Mouse (Mus musculus) embryonic facial prominence, embryonic 13.5 days (tissue): ENCODE results near the gene Foxn2. TPM values are rescaled to one million over a fixed set of nuclear protein-coding genes. Genes with fewer than 3 reads are reported as not detected.
"Not testable (repeated sequence)": the region's sequence is repeated elsewhere in the genome, so short reads cannot be mapped to it uniquely, and the experiment has no call there.

Experiments used
- ATAC-seq: fragments of 200-750 bp; cut with Nextera tagmentation; 2 replicates; pipeline ENCODE4 v1.8.0; 2017; ENCODE audit warnings: low read depth; ENCODE audit not compliant: insufficient number of reproducible peaks, insufficient read depth, low FRiP score, low TSS enrichment
- H3K27ac ChIP-seq: fragments of 300-500 bp; sonication (generic); 2 replicates; pipeline ENCODE4 v1.5.1; 2015; ENCODE audit warnings: moderate library complexity, mild to moderate bottlenecking, inconsistent platforms
- H3K27me3 ChIP-seq: fragments of 300-500 bp; sonication (generic); 2 replicates; pipeline ENCODE4 v1.6.1; 2015; ENCODE audit warnings: mild to moderate bottlenecking, inconsistent platforms
- H3K36me3 ChIP-seq: fragments of 300-500 bp; sonication (generic); 2 replicates; pipeline ENCODE4 v1.6.1; 2015; ENCODE audit warnings: mild to moderate bottlenecking, inconsistent platforms
- H3K4me1 ChIP-seq: fragments of 300-500 bp; sonication (generic); 2 replicates; pipeline ENCODE4 v1.6.1; 2015; ENCODE audit warnings: inconsistent platforms
- H3K4me2 ChIP-seq: fragments of 300-500 bp; sonication (generic); 2 replicates; pipeline ENCODE4 v1.6.1; 2015; ENCODE audit warnings: moderate library complexity, mild to moderate bottlenecking, inconsistent platforms
- H3K4me3 ChIP-seq: fragments of 300-500 bp; sonication (generic); 2 replicates; pipeline ENCODE4 v1.5.1; 2015; ENCODE audit warnings: mild to moderate bottlenecking, inconsistent platforms
- H3K9ac ChIP-seq: fragments of 300-500 bp; sonication (generic); 2 replicates; pipeline ENCODE4 v1.6.1; 2015; ENCODE audit warnings: mild to moderate bottlenecking, inconsistent platforms
- H3K9me3 ChIP-seq: fragments of 300-500 bp; sonication (generic); 2 replicates; pipeline ENCODE4 v1.6.1; 2016; ENCODE audit warnings: inconsistent platforms
- WGBS: fragments of 180-500 bp; shearing (Covaris S2); methylation state at CpG from one replicate; pipeline ENCODE4 v1.1.7; 2015; ENCODE audit warnings: mixed read lengths; 5-methylcytosine and 5-hydroxymethylcytosine counted together
- polyA plus RNA-seq: library from polyadenylated mRNA; unstranded; fragments of >200 nt; fragmentation: Nextera tagmentation; extraction: Ambion mirVana; gene quantifications from 2 replicates; pipeline ENCODE4 v1.2.1, GENCODE M21; 2015

Gene Foxn2
- polyA plus RNA-seq, 1 experiment from 2014 or later, result 15.4 TPM

DNA sequence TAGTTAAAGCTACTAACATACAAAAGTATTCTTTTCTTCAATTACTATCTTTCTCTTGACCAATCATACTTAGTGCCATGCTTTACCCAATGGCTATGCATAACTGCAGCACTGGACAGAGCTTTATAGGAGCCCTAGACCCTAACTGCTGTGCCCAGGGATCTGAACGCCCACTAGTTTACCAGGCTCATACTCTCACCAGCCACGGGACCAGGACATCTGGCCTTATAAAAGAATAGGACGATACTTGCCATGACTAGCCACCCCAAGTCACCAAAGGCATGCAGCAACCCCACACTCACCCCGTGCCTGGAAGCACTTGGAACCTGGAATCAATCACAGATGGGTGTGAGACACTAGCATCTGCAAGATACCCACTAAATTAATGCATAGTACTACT lies 20.1 kb upstream of the Foxn2 start:
- Histone ChIP-seq H3K36me3 (no peaks in the 10 kb centered on the region), H3K9me3 (no peaks in the 10 kb centered on the region), H3K4me2 (no peak overlapping the region), H3K4me3 (no peak overlapping the region), H3K4me1 (no peaks in the 10 kb centered on the region), H3K9ac (no peak overlapping the region), H3K27me3 (no peaks in the 10 kb centered on the region), H3K27ac (no peak overlapping the region)
- ATAC-seq, result no peak
- 68% methylated on average over 4 of the region's 4 CpGs for WGBS

DNA sequence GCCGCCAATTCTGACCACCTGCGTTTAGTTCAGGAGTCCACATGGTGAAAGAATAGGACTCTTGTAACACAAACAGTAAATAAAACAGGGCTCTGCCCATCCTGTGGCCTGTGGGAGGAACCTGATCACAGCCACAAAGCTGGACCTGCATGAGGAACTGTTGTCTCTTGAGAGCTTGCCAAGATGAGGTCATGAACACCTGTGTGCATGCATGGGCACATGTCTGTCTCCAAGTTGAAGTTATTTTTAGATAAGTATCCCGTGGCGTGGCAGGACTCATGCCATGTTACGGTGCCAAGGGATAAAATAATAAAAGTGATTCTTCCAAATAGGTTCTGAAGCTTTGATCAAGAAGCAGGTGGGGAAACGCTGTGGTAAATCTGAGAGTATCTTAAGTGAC lies 19.3 kb upstream of the Foxn2 start:
- no peak for ATAC-seq
- WGBS, result 87% methylated on average over 6 of the region's 6 CpGs

DNA sequence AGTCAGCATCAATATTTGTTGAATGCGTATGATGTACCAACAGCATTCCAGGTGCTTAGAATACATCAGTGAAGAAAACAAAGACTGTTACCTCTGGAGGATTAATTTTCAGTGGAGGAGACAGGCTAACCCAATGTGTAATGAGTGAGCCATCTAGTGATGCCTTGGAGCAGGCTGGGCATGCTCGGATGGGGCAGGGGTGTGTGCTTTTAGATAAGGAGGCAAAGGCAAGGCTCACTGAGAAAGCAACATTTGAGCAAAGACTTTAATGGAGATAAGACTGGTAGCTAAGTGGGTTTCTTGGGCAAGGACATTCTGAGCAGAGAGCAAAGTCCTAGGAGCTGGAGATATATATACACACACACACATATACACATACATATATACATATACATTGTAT lies 9.8 kb upstream of the Foxn2 start:
- WGBS, result 87% methylated on average over 2 of the region's 2 CpGs
- Histone ChIP-seq H3K36me3 (no peaks in the 10 kb centered on the region), H3K27ac (no peak overlapping the region), H3K4me2 (no peak overlapping the region), H3K27me3 (no peaks in the 10 kb centered on the region), H3K9me3 (no peaks in the 10 kb centered on the region), H3K4me3 (no peak overlapping the region), H3K9ac (no peak overlapping the region), H3K4me1 (no peaks in the 10 kb centered on the region)
- ATAC-seq, result no peak

More for the DNA sequence above, 19.3 kb upstream of the Foxn2 start:
- Histone ChIP-seq H3K4me2 (no peak overlapping the region), H3K9ac (no peak overlapping the region), H3K27me3 (no peaks in the 10 kb centered on the region), H3K4me3 (no peak overlapping the region), H3K4me1 (no peaks in the 10 kb centered on the region), H3K27ac (no peak overlapping the region), H3K36me3 (no peaks in the 10 kb centered on the region), H3K9me3 (no peaks in the 10 kb centered on the region)

DNA sequence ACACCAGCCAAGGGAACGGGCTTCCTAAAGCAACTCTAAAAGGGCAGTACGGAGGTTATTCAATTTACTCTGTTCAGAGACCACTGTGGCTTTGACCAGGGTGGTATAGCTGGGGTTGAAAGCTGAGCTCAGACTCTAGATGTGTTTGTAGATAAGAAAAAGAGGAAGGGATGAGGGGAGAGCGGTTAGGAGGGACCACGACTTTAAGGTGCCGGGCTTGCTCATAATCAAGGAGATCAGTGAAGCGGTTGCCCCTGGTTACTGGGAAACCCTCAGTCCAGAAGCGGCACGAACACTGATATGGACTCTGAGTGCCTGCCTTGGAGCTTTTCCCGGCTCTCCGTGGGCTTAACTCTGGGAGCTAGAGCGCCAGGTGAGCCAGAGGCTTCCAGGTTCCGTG lies 9.0 kb upstream of the Foxn2 start:
- Histone ChIP-seq H3K4me3 (no peak overlapping the region), H3K27ac (no peak overlapping the region), H3K4me2 (no peak overlapping the region), H3K9me3 (no peaks in the 10 kb centered on the region), H3K36me3 (no peaks in the 10 kb centered on the region), H3K9ac (no peak overlapping the region), H3K4me1 (no peaks in the 10 kb centered on the region), H3K27me3 (no peaks in the 10 kb centered on the region)
- ATAC-seq, result no peak
- 71% methylated on average over 12 of the region's 12 CpGs for WGBS

DNA sequence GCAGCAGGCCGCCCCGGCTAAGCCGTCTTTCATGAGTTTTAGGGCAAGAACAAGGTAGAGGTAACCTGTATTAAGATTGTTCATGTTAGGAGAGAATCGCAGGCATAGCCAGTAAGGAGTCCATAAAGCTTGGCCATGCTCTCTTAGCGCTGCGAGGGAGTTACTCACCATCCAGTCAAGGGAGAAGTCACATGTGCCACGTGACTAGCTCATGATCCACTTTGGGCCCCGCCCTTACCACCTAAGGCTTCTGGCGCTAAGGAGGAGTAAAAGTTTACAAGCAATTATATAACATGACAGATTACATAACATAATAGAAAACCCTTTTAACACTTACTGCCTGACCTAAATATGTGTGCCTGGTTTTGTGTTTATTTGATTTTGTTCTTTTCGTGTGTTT lies 8.5 kb upstream of the Foxn2 start:
- H3K4me2 ChIP-seq, result no peak overlapping the region
- no peaks in the 10 kb centered on the region for H3K36me3 ChIP-seq
- no peaks in the 10 kb centered on the region for H3K4me1 ChIP-seq
- H3K27me3 ChIP-seq, result no peaks in the 10 kb centered on the region
- H3K9ac ChIP-seq, result no peak overlapping the region
- H3K9me3 ChIP-seq, result no peaks in the 10 kb centered on the region
- 85% methylated on average over 10 of the region's 10 CpGs for WGBS
- no peak for ATAC-seq
- no peak overlapping the region for H3K4me3 ChIP-seq
- H3K27ac ChIP-seq, result no peak overlapping the region

DNA sequence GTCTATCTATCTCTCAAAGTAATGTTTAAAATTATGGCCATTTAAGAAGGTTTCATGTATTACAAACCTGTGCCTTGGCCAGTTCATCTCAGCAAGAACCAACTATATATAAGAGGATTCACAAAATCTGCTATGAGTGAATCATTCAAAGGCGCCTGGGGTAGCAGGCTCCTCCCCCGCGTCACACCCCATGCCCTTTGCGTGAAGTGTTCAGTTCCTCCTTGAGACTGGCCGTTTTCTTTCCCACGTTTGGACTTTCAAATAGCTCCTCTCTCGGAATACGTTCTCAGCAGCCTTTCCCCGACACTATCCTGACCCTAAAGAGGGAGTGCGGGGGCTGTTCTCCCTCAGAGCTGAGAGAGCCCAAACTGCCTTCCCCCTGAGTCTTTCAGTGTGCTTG lies 5.2 kb upstream of the Foxn2 start:
- Histone ChIP-seq H3K4me2 (no peak overlapping the region), H3K9ac (no peak overlapping the region), H3K4me3 (no peak overlapping the region), H3K4me1 (0 out of 2 replicates have a peak, but pooled peaks cover 3% of the 10 kb centered on the region), H3K9me3 (no peaks in the 10 kb centered on the region), H3K27ac (no peak overlapping the region), H3K36me3 (no peaks in the 10 kb centered on the region), H3K27me3 (no peaks in the 10 kb centered on the region)
- WGBS, result 82% methylated on average over 10 of the region's 10 CpGs
- ATAC-seq, result no peak

DNA sequence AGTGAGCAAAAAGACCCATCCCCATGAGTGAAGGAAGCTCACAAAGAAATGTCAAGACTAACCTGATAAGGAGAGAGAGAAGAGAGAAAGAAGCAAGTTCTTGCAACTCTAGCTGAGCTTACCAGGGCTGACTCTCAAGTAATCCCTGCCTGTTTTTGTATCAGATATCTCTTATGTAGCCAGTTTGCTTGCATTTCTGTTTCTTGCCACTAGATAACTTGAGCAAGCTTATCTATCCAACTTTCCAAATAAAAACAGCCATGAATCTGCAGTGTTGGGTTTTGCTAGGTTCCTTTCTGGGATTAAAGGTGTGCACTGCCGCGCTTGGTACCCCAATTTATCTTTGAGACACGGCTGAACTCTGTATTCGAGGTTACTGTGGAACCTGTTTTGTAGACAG lies 4.2 kb upstream of the Foxn2 start:
- H3K4me2 ChIP-seq, result no peak overlapping the region
- H3K36me3 ChIP-seq, result no peaks in the 10 kb centered on the region
- 90% methylated on average over 4 of the region's 4 CpGs for WGBS
- no peak overlapping the region for H3K9ac ChIP-seq
- no peak overlapping the region for H3K27ac ChIP-seq
- 0 out of 2 replicates have a peak, but pooled peaks cover 3% of the 10 kb centered on the region for H3K4me1 ChIP-seq
- H3K4me3 ChIP-seq, result no peak overlapping the region
- no peaks in the 10 kb centered on the region for H3K9me3 ChIP-seq
- H3K27me3 ChIP-seq, result no peaks in the 10 kb centered on the region
- ATAC-seq, result no peak

DNA sequence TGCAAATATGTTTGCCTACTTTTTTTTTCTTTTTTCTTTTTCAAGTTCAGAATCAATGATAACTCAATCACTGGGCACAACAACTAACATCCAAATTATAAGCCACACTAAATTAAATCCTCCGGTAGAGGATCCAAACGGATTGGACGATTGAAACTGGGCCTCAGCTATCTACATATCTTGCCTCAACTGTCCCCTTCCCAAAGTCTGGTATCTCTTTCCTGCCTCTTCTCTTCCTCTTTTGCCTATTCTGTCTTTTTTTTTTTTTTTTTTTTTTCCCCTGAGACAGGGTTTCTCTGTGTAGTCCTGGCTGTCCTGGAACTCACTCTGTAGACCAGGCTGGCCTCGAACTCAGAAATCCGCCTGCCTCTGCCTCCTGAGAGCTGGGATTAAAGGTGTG lies 3.8 kb upstream of the Foxn2 start:
- not testable (repeated sequence) for H3K36me3 ChIP-seq, H3K27ac ChIP-seq, ATAC-seq, H3K27me3 ChIP-seq, H3K4me2 ChIP-seq, H3K4me3 ChIP-seq, H3K4me1 ChIP-seq, H3K9ac ChIP-seq, H3K9me3 ChIP-seq
- WGBS, result 91% methylated on average over 5 of the region's 5 CpGs

DNA sequence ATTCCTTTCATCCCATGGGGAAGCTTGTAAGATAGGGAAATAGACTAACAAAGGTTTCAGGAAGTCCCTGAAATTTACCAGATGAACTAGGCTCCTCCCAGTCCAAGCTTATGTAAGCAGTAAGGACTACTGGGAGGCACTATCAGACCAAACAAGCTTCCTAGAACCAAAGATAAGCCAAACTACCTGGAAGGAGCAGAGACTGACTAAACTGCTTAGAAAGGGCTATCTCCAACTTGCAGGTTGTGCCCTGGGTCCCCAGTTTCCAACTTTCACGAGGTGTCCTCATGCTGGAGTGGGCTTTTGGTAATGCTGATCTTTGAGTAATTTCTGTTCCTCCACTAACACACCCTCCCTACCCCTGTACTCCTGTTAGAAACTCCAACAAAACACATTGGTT lies 3.1 kb upstream of the Foxn2 start:
- H3K4me2 ChIP-seq, result no peak overlapping the region
- no peaks in the 10 kb centered on the region for H3K36me3 ChIP-seq
- H3K4me3 ChIP-seq, result no peak overlapping the region
- no peak for ATAC-seq
- WGBS, result 81% methylated on average over 1 of the region's 1 CpGs
- H3K9me3 ChIP-seq, result no peaks in the 10 kb centered on the region
- no peak overlapping the region for H3K9ac ChIP-seq
- H3K27me3 ChIP-seq, result no peaks in the 10 kb centered on the region
- 0 out of 2 replicates have a peak, but pooled peaks cover 3% of the 10 kb centered on the region for H3K4me1 ChIP-seq
- H3K27ac ChIP-seq, result no peak overlapping the region

DNA sequence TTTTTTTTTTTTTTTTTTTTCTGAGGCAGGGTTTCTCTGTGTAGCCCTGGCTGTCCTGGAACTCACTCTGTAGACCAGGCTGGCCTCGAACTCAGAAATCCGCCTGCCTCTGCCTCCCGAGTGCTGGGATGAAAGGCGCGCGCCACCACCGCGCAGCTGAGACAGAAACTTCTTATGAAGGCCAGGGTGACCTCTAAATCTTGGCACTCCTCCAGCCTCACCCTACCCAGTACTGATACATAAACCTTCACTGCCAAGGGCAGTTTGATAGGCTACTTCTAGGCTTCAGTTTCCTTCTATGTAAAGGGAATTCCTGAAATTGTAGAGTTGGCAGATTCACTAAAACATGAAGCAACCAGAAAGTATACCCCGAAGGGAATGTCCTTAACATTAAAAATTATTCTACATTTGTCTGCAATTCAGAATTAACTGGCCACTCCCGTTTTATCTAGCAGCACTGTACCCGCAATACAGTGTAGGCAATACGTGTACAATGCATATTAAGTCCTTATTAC lies 918 bp upstream of the Foxn2 start:
- Histone ChIP-seq H3K4me1 (0 out of 2 replicates have a peak, but pooled peaks cover 6% of the 10 kb centered on the region), H3K4me3 (peak overlapping the region; percentile 88), H3K36me3 (no peaks in the 10 kb centered on the region), H3K27me3 (no peaks in the 10 kb centered on the region), H3K9me3 (no peaks in the 10 kb centered on the region), H3K4me2 (peak overlapping the region; percentile 75), H3K27ac (no peak overlapping the region), H3K9ac (peak overlapping the region; percentile 92)
- 80% methylated on average over 12 of the region's 12 CpGs for WGBS
- no peak for ATAC-seq

DNA sequence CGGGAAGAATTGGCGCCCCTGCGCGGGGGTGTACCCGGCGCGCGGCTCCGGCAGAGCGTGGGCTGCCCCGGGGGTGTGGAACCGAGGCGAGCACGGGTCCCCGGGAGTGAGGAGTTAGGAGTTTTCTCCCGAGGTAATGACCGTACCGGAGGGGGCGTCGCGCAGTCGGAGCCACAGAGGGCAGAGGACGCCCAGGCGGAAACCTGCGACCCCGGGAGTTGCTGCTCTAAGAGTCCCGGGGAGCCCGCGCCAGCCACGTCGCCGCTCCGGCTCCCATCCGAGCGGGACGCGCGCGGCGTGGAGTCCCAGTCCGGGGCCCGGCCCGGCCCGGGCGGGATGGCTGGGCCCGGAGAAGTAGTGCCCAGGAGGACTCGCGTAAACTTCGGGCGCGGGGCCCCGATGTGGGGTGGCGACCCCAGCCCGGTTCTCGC lies 505 bp downstream of the Foxn2 start:
- WGBS, result 0% methylated on average over 53 of the region's 55 CpGs

DNA sequence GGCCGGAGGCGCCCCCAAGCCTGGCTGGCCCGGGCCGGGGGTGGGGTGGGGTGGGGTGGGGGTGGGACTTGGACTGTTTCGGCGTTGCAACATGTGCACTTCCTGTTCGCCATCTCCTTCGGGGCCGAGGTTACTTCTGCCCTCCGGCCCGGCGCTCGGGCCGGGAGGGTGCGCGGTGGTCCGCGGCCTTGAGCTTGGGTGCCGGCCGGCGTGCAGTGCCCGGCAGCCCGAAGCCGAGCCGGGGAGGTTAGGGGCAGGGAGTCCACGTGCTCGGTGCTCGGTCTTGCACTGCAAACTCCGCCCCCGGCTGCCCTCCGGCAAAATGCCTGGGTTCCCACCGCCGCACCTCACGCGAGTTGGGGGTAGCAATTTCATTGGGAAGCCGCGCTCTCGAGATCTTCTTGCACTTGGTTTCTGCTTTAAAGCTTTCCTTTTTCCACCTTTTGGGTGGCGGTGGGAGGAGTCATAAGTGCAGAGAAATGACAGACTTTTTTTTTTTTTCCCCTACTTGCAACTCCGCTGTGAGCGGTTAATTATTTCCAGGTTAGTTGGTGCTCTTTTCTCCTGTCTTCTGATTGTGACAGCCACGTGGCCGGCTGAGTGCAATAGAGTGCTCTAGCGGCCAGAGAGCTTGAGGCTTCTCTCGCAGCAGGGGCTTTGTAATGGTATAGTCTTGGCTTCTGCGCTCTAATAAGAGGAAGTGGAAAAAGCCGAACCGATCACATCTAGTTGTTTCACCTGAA lies 1.1 kb downstream of the Foxn2 start:
- H3K4me3 ChIP-seq, result peak overlapping the region; percentile 88
- no peaks in the 10 kb centered on the region for H3K9me3 ChIP-seq
- H3K4me2 ChIP-seq, result peak overlapping the region; percentile 75
- peak; percentile 71 for ATAC-seq
- 0 out of 2 replicates have a peak, but pooled peaks cover 6% of the 10 kb centered on the region for H3K4me1 ChIP-seq
- H3K9ac ChIP-seq, result peak overlapping the region; percentile 92
- no peaks in the 10 kb centered on the region for H3K27me3 ChIP-seq
- under 1% methylated on average over 48 of the region's 48 CpGs for WGBS
- no peaks in the 10 kb centered on the region for H3K36me3 ChIP-seq
- H3K27ac ChIP-seq, result peak overlapping the region; percentile 84

More for the DNA sequence above, 505 bp downstream of the Foxn2 start:
- Histone ChIP-seq H3K36me3 (no peaks in the 10 kb centered on the region), H3K9me3 (no peaks in the 10 kb centered on the region), H3K27me3 (no peaks in the 10 kb centered on the region), H3K4me1 (0 out of 2 replicates have a peak, but pooled peaks cover 6% of the 10 kb centered on the region), H3K4me3 (peak overlapping the region; percentile 88), H3K4me2 (peak overlapping the region; percentile 75), H3K9ac (peak overlapping the region; percentile 92), H3K27ac (peak overlapping the region; percentile 84)
- ATAC-seq, result peak; percentile 50
